Mouse (Mus musculus) bone marrow macrophage, adult 2 months (primary cell): ENCODE results near the gene Mrgprf. TPM values are rescaled to one million over a fixed set of nuclear protein-coding genes. Genes with fewer than 3 reads are reported as not detected.

ENCODE experiments used
- H3K27ac ChIP-seq: 2 replicates; pipeline ENCODE4 v1.5.1; 2012; ENCODE audit warnings: low read depth, low read length; ENCODE audit not compliant: insufficient read depth
- H3K4me1 ChIP-seq: 2 replicates; pipeline ENCODE4 v1.6.1; 2012; ENCODE audit warnings: low read length; ENCODE audit not compliant: control insufficient read depth, insufficient read depth
- H3K4me3 ChIP-seq: 2 replicates; pipeline ENCODE4 v1.5.1; 2012; ENCODE audit warnings: mild to moderate bottlenecking, low read length, moderate library complexity; ENCODE audit not compliant: insufficient read depth
- CTCF ChIP-seq: IDR thresholded peaks from 2 replicates; pipeline ENCODE4 v1.5.1; 2012; ENCODE audit warnings: low read depth, mild to moderate bottlenecking, low read length, moderate library complexity
- POLR2A ChIP-seq: IDR thresholded peaks from 2 replicates; pipeline ENCODE4 v1.6.1; 2012; ENCODE audit warnings: mild to moderate bottlenecking, low read depth, low read length, borderline replicate concordance
- polyA plus RNA-seq: library from polyadenylated mRNA; stranded (reverse); fragments of >200 nt; gene quantifications from 2 replicates; pipeline ENCODE4 v1.2.4, GENCODE M21; 2012; ENCODE audit not compliant: missing spikeins, insufficient read depth, insufficient read length

Mrgprf gene
- polyA plus RNA-seq, 1 experiment: not detected

DNA sequence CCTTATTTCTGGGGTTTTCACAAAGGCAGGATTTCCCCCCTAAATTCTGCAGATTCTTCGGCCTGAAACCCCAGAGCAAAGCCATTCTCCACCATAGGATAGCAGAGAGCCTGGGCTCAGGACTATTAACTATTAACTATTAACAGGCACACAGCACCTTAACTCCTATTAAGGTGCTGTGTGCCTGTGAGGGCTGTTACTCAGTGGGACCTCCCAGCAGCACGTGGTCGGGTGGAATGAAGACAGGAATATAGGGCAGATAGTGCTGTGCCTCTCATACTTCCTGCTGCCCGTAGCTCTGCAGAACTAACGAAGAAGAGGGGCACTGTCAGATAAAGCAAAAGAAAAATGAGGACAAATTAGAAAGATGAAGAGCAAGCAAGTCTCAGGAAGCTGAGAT lies 9.9 kb downstream of the Mrgprf start:
- TF ChIP-seq CTCF (no peak), POLR2A (no peak)
- H3K4me3 ChIP-seq: no peak overlapping the region
- no peak overlapping the region for H3K27ac ChIP-seq
- H3K4me1 ChIP-seq: no peaks in the 10 kb centered on the region

DNA sequence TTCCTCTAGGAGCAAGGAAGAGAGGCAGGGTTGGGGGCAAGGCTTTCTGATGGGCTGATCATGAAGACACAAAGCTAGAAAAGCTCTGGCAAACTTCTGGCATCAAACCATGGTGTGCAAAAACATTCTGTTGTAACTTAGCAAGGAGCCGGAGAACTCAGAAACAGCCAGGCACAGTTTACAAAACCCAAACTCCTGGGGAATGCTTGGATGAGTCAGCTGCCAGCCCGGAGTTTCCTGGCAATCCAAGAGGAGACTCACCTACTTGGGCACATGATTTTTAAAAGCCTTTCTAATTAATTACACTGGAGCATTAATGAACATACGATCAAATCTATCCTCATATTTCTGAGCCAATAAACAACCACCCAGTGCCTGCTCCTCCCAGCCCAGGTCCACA lies 11.5 kb downstream of the Mrgprf start:
- Histone ChIP-seq H3K27ac (no peak overlapping the region), H3K4me1 (no peaks in the 10 kb centered on the region), H3K4me3 (no peak overlapping the region)
- no peak for TF ChIP-seq CTCF
- TF ChIP-seq POLR2A: no peak

DNA sequence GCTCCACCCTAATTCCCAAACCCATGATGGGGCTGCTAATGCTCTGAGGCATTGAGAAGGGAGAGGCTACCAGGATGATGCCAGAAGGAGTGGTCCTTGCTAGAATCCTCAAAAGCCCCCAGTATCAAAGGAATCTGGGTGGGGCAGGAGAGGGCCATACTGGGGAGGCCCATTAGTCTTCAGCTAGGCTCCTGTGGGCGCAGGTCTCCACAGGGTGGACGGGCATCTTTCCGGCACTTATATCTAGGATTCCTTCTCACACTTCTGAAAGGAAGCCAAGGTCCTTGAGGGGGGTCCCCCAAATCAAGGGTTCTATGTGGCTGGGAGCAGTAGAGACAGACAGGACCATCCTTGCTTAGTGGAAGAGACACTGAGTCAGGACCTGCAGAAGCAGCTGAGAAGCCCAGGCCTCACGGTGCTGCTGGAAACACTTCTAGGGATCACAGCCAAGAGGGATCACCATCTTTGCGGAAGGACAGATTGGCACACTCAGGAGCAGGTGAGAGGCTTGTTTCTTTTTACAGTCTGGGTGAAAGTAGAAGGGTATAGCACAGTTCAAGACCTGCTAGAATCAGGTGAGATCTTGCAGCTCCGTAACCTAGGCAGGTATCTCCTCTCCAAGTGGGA lies 14.3 kb downstream of the Mrgprf start, which contains the start of gene Mrgprd:
Gene Mrgprd (plus strand): TSS at position 51 of the 627 bp plus-strand sequence.
- Histone ChIP-seq H3K27ac (no peak within 1 kb of the TSS), H3K4me1 (no peaks in the 10 kb centered on the region), H3K4me3 (no peak within 1 kb of the TSS)
- TF ChIP-seq CTCF: no peak
- TF ChIP-seq POLR2A: no peak

DNA sequence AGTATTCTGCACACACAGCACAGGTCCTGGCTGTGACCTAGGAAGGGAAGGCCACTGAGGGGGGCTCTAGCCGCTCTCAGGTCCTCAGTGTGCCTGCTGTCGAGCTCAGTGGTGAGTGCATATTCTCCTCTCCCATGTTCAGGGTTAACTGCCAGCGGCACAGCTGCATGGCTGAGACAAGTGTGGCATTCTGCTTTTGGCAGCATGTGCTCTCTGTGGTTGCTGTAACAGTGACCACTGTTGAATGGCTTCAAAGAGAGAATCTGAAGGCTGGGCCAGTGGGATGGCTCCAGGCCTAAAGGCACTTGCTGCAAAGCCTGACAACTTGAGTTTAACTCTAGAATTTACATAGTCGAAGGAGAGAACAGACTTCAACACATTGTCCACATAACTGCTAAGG lies 16.9 kb downstream of the Mrgprf start:
- H3K4me3 ChIP-seq: no peak overlapping the region
- H3K27ac ChIP-seq: no peak overlapping the region
- no peaks in the 10 kb centered on the region for H3K4me1 ChIP-seq
- TF ChIP-seq CTCF (no peak), POLR2A (no peak)

DNA sequence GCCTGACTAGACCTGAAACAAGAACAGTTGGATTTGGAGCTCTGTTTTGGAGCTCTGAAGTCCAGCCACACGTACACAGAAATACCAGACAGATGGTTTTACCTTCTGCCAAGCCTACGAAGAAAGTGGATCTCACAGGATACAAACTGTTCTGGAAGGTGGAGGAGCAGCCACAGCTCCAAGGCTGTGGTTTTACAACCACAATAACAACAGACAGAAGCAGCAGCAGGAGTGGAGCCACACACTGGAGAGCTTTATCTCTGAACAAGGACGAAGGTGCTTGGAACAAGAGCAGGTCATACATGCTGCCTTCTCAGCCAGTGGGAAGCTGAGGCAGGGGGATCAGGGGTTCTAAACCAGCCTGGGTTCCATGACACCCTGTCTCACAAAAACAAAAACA lies 18.9 kb downstream of the Mrgprf start:
- no peak overlapping the region for H3K27ac ChIP-seq
- H3K4me3 ChIP-seq: no peak overlapping the region
- no peaks in the 10 kb centered on the region for H3K4me1 ChIP-seq
- no peak for TF ChIP-seq CTCF
- TF ChIP-seq POLR2A: no peak

DNA sequence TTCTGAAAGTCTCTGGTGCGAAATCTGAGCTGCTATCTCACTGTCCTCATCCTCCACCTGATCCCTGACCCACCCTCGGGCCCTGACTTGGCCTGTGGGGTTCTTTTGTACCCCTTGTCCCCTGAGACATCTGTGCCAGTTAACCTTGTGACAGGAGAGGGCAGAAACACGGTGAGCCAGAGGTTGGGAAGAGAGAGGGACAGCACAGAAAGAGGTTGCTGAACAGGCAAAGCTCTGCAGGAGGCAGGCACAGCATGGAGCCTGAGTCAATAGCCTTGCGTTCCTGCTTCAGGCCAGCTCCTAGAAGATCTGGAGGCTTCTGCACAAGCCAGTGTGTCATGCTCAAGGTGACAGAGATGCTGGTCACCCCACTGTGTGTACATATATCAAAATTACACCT lies 23.0 kb downstream of the Mrgprf start:
- H3K4me1 ChIP-seq: no peaks in the 10 kb centered on the region
- no peak overlapping the region for H3K4me3 ChIP-seq
- no peak for TF ChIP-seq POLR2A
- no peak for TF ChIP-seq CTCF
- no peak overlapping the region for H3K27ac ChIP-seq

DNA sequence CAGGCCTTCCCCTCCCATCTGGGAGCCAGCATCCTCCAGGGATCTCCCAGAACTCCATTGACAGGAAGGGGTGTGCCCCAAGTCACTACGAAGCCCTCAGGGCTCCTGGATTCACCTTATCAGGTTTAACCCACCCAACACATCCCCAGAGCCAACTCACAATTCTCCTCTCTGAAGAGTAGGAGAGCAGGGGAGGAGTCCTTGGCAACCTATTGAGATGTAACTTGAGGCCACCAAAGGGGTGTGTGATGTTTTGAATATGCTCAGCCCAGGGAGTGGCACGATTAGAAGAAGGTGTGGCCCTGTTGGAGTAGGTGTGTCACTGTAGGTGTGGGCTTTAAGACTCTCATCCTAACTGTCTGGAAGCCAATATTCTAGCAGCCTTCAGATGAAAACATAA lies 25.1 kb downstream of the Mrgprf start:
- Histone ChIP-seq H3K27ac (no peak overlapping the region), H3K4me3 (no peak overlapping the region), H3K4me1 (no peaks in the 10 kb centered on the region)
- TF ChIP-seq POLR2A (no peak), CTCF (no peak)

DNA sequence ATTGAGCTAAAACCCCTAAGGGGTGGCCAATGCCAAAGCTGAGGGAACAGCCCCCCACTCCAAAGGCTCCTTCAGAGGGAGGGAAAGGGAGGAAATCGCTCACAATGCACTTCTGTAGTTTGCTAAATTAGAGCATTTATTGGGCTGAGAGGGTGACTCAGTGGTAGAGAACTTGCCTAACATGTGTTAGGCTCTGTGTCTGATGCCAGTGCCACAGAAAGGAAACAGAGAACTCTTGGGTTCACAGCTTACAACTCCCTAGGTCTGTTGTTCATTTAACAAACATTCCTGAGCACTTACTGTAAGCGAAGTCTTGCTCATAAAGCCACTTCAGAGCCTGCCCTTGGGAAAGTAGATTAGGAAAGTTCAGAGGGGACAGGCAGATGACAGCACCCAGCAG lies 29.4 kb downstream of the Mrgprf start:
- H3K4me1 ChIP-seq: no peaks in the 10 kb centered on the region
- TF ChIP-seq CTCF (no peak), POLR2A (no peak)
- no peak overlapping the region for H3K27ac ChIP-seq
- H3K4me3 ChIP-seq: no peak overlapping the region

DNA sequence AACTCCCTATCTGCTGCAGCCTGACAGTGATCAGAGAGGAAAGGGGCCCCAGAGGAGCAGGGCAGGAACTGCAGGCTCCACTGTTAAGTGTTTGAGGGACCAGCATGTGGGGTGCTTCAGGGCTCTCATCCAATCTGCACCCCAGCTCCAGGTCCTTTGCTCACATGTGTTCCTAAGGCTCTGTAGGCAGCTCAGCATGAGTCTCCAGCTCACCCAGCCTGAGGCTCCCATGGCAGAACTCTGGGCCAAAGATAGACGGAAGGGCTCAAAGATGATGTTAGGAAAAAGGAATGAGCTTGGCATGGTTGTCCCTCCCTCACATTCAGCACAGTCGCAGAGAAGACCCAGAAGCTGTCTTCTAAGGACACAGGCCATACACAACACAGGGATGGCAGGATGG lies 30.0 kb downstream of the Mrgprf start:
- Histone ChIP-seq H3K27ac (no peak overlapping the region), H3K4me1 (no peaks in the 10 kb centered on the region), H3K4me3 (no peak overlapping the region)
- TF ChIP-seq CTCF (no peak), POLR2A (no peak)

DNA sequence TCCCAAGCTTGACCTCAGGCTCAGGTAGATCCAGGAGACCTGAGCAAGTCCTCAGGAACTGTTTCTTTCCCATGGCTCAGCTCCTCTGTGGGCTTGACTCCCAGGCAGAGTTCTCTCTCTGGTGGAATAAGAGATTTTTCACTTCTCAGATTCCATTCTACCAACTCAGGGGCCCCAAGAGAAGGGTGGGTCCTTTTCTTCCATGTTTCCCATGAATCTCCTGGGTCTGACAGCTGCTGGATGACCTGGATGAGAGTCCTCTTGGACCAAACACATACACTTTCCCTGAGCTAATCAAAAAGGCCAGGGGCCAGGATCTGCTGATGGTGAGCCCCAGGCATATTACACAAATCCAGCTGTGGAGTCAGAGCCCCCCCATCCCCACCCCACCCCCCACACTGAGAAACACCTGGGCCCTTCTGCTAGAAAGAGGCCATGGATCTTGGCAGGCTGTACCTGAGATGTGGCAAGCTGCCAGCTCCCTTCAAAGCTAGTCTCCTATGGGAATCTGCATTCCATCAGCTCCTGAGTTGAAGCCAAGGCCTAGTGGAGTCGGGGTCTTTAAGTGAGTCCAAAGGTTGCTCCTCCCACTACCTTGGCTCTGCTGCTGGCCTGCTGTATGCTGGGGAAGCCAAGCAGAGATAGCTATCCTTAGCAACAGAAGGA lies 31.9 kb downstream of the Mrgprf start:
- no peaks in the 10 kb centered on the region for H3K4me1 ChIP-seq
- TF ChIP-seq POLR2A (no peak), CTCF (no peak)
- no peak overlapping the region for H3K4me3 ChIP-seq
- H3K27ac ChIP-seq: no peak overlapping the region
